ENCODE assay signal across 8 mouse cellular contexts in the genomic region with DNA sequence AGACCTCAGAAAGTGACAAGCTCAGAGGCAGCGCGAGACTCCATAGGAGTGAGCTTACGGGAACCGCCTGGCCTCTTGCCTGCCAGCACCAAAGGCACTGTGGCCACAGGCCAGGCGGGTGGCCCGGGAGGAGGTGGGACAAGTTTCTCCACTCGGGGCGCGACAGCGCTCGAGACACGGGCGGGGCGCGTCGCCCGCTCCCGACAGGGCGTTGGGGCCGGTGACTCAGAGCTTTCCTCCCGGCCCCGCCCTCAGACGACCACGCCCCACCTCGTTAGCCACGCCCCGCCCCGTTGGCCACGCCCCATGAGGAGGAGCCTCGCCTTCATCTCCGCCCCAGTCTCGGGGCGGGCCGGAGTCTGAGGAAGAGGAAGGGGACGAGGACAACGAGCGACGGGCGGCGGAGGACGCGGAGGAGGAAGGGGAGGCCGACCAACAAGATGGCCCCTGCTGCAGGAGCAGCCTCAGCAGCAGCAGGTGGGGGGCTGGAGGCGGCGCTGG. TPM values are rescaled to one million over a fixed set of nuclear protein-coding genes. Genes with fewer than 3 reads are reported as not detected.
DNase-seq lines count a peak whose midpoint lies in the region; ATAC-seq lines count a peak whose summit lies in the region.

Gene Rc3h1, plus strand, starts transcription at position 362 of the 501 bp plus-strand sequence.

- H3K4me1 ChIP-seq in hindbrain, embryonic 14.5 days (replicated peaks; ENCODE audit: control insufficient read depth, insufficient read depth, low read length): peaks cover 20% of the 10 kb centered on the region

- no peaks in the 10 kb centered on the region for H3K27me3 ChIP-seq in hindbrain, embryonic 14.5 days (ENCODE audit: control insufficient read depth, insufficient read depth, low read length)

- peak within 1 kb of the TSS; percentile 93 for H3K27ac ChIP-seq in hindbrain, embryonic 14.5 days

- H3K4me3 ChIP-seq in hindbrain, embryonic 14.5 days (replicated peaks; ENCODE audit: low read length): peak within 1 kb of the TSS; percentile 79

- peak; percentile 96 for ATAC-seq in hindbrain, embryonic 14.5 days (ENCODE audit: low FRiP score)

- H3K4me2 ChIP-seq in hindbrain, embryonic 14.5 days (replicated peaks): peak within 1 kb of the TSS; percentile 64

- peak; percentile 90 for DNase-seq in R1 (ENCODE audit: low read depth, low spot score)
- peak; percentile 100 for DNase-seq in cerebellum, postnatal 25 days
- peak; percentile 93 to 97 for DNase-seq in frontal cortex, postnatal 25 days (ENCODE audit: low spot score in 2 of 2)
- DNase-seq in hindbrain, embryonic 14.5 days (ENCODE audit: low spot score): peak; percentile 92
- DNase-seq in layer of hippocampus, postnatal 36 days: peak; percentile 98
- DNase-seq in lung, postnatal 36 days: peak; percentile 95
- DNase-seq in retina, postnatal 1 day: peak; percentile 96
- DNase-seq in urinary bladder, adult 18-20 months (ENCODE audit: low spot score in 2 of 2): peak; percentile 97 to 99

- no peaks in the 10 kb centered on the region for H3K9me3 ChIP-seq in hindbrain, embryonic 14.5 days (ENCODE audit: control insufficient read depth, low read length)

- whole genome bisulfite sequencing in hindbrain, embryonic 14.5 days: under 1% methylated on average over 29 of the region's 45 CpGs

- no peaks in the 10 kb centered on the region for H3K36me3 ChIP-seq in hindbrain, embryonic 14.5 days (replicated peaks; ENCODE audit: control insufficient read depth, insufficient read depth)

- peak within 1 kb of the TSS; percentile 93 for H3K9ac ChIP-seq in hindbrain, embryonic 14.5 days

RNA-seq across cellular contexts. Expression of gene Rc3h1, which starts in this region (rescaled TPM):
- polyA plus RNA-seq in hindbrain, embryonic 14.5 days (2014; fragmentation: Nextera tagmentation; extraction: Ambion mirVana): 7.7 and 9.1 TPM in 2 replicates
- 10 to 100 TPM; 43.1 to 44.9 TPM for total RNA-seq in layer of hippocampus, postnatal 36 days (2021)

Comparison
In these comparisons a context has a peak if more than half of its experiments do, and no peak if none do; other contexts are left out.
1. Peak in every context shown above with its lines: DNase-seq, ATAC-seq, H3K4me3 ChIP-seq and H3K27ac ChIP-seq.